Mouse (Mus musculus) liver, adult 2 months (tissue): ENCODE data around the gene Cpeb3.

ENCODE experiments used
- CTCF ChIP-seq: fragments of 200-500 bp; IDR thresholded peaks from 2 replicates; pipeline ENCODE4 v1.5.1; 2011; ENCODE audit warnings: low read depth, low read length, control low read depth
- POLR2A ChIP-seq: fragments of 200-500 bp; IDR thresholded peaks from 2 replicates; pipeline ENCODE4 v1.6.1; 2011; ENCODE audit warnings: low read length, control low read depth; ENCODE audit not compliant: insufficient read depth; ENCODE audit errors: extremely low read depth

DNA sequence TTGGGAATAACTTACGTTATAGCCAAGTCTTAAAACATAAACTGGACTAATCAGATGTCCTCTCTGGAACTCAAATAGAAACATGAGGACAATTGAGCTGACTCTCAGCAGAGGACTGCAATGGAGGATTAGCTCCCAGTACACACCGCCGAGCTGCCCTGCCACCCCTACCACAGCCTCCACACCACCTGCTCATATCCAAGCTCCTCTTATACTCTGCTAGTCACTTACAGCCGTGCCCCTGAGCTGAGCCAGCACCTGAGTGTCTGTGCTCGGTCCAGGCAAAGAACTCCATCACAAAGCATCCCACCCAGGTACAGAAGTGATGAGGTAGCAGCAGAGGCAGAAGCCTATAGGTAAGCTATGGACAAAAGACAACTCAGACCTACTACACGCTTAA lies 129.2 kb downstream of the Cpeb3 start:
- no peak for TF ChIP-seq POLR2A
- no peak for TF ChIP-seq CTCF
